28 mouse cellular contexts compared by ENCODE assay signal in genomic region chr9:39679280-39679679, GRCm38 (mm10). TPM values are rescaled to one million over a fixed set of nuclear protein-coding genes. Genes with fewer than 3 reads are reported as not detected.
DNase-seq lines count a peak whose midpoint lies in the region; ATAC-seq lines count a peak whose summit lies in the region.
"Had no signal": no experiment of that assay in that cellular context is flagged by ENCODE, and none has a peak within 500 bp of the region (broad histone marks: within the 10 kb centered on the region; RNA-seq: fewer than 3 reads in every experiment).

No protein-coding gene starts in this region.

- no peaks in the 10 kb centered on the region for H3K27me3 ChIP-seq in forebrain, embryonic 14.5 days (replicated peaks; ENCODE audit: control insufficient read depth, insufficient read depth, low read length)
- no peaks in the 10 kb centered on the region for H3K27me3 ChIP-seq in forebrain, embryonic 15.5 days
- no peaks in the 10 kb centered on the region for H3K27me3 ChIP-seq in midbrain, embryonic 14.5 days (ENCODE audit: control insufficient read depth, insufficient read depth, low read length)
- no peaks in the 10 kb centered on the region for H3K27me3 ChIP-seq in midbrain, embryonic 11.5 days (ENCODE audit: control insufficient read depth, insufficient read depth, low read length)
- H3K27me3 ChIP-seq: intestine, embryonic 15.5 days; neural tube, embryonic 13.5 days; stomach, embryonic 15.5 days had no signal

- H3K36me3 ChIP-seq in forebrain, embryonic 14.5 days (ENCODE audit: control insufficient read depth, insufficient read depth, low read length) = no peaks in the 10 kb centered on the region
- H3K36me3 ChIP-seq in forebrain, embryonic 15.5 days = no peaks in the 10 kb centered on the region
- H3K36me3 ChIP-seq in midbrain, embryonic 14.5 days (ENCODE audit: control insufficient read depth, insufficient read depth, low read length) = no peaks in the 10 kb centered on the region
- no peaks in the 10 kb centered on the region for H3K36me3 ChIP-seq in midbrain, embryonic 11.5 days (ENCODE audit: control insufficient read depth, insufficient read depth, low read length)
- H3K36me3 ChIP-seq: intestine, embryonic 15.5 days; neural tube, embryonic 13.5 days; stomach, embryonic 15.5 days had no signal

- DNase-seq in forebrain, embryonic 14.5 days (ENCODE audit: low spot score) = peak; percentile 13
- peak; percentile 51 for DNase-seq in midbrain, embryonic 14.5 days
- DNase-seq in midbrain, embryonic 11.5 days (ENCODE audit: low spot score, missing footprints) = no peak
- peak; percentile 1 for DNase-seq in NIH3T3 (ENCODE audit: low read depth)
- DNase-seq in testis, postnatal 14 days (ENCODE audit: low spot score) = no peak
- no peak for DNase-seq in ovary, postnatal 10 days (ENCODE audit: low spot score)
- DNase-seq: adrenal gland, adult 8-10 months; cerebellum, adult 11-12 months; cerebellum, postnatal 14 days; embryo, embryonic 11 days; gastrocnemius, postnatal 10 days; kidney, adult 9 months; kidney, postnatal 25 days; thymus, adult 2 months had no signal

- no peak overlapping the region for H3K4me2 ChIP-seq in forebrain, embryonic 14.5 days (ENCODE audit: low read length)
- no peak overlapping the region for H3K4me2 ChIP-seq in forebrain, embryonic 15.5 days (replicated peaks)
- no peak overlapping the region for H3K4me2 ChIP-seq in midbrain, embryonic 14.5 days (ENCODE audit: low read length)
- H3K4me2 ChIP-seq in midbrain, embryonic 11.5 days = no peak overlapping the region
- H3K4me2 ChIP-seq: intestine, embryonic 15.5 days; neural tube, embryonic 13.5 days; stomach, embryonic 15.5 days had no signal

- WGBS in forebrain, embryonic 14.5 days = 59% methylated on average over 2 of the region's 2 CpGs
- WGBS in forebrain, embryonic 15.5 days = 62% methylated on average over 2 of the region's 2 CpGs
- 61% methylated on average over 2 of the region's 2 CpGs for WGBS in midbrain, embryonic 14.5 days
- WGBS in midbrain, embryonic 11.5 days = 76% methylated on average over 2 of the region's 2 CpGs

- H3K4me3 ChIP-seq in forebrain, embryonic 14.5 days (ENCODE audit: low read depth, low read length) = no peak overlapping the region
- no peak overlapping the region for H3K4me3 ChIP-seq in forebrain, embryonic 15.5 days
- H3K4me3 ChIP-seq in midbrain, embryonic 14.5 days (replicated peaks; ENCODE audit: low read depth, low read length) = no peak overlapping the region
- no peak overlapping the region for H3K4me3 ChIP-seq in midbrain, embryonic 11.5 days (ENCODE audit: low read depth, low read length)
- H3K4me3 ChIP-seq: intestine, embryonic 15.5 days; neural tube, embryonic 13.5 days; stomach, embryonic 15.5 days had no signal

- no peak overlapping the region for H3K27ac ChIP-seq in forebrain, embryonic 14.5 days (ENCODE audit: low read depth, low read length)
- H3K27ac ChIP-seq in forebrain, embryonic 15.5 days (replicated peaks) = no peak overlapping the region
- no peak overlapping the region for H3K27ac ChIP-seq in midbrain, embryonic 14.5 days (replicated peaks; ENCODE audit: low read depth, low read length)
- H3K27ac ChIP-seq in midbrain, embryonic 11.5 days (ENCODE audit: low read depth, low read length) = no peak overlapping the region
- H3K27ac ChIP-seq: intestine, embryonic 15.5 days; liver, embryonic 14.5 days; neural tube, embryonic 13.5 days; stomach, embryonic 15.5 days had no signal

- H3K9me3 ChIP-seq in forebrain, embryonic 14.5 days (replicated peaks; ENCODE audit: control insufficient read depth, low read length) = no peaks in the 10 kb centered on the region
- no peaks in the 10 kb centered on the region for H3K9me3 ChIP-seq in forebrain, embryonic 15.5 days
- H3K9me3 ChIP-seq in midbrain, embryonic 14.5 days (ENCODE audit: control insufficient read depth, low read length) = no peaks in the 10 kb centered on the region
- H3K9me3 ChIP-seq in midbrain, embryonic 11.5 days (ENCODE audit: control insufficient read depth, low read length) = no peaks in the 10 kb centered on the region
- H3K9me3 ChIP-seq: intestine, embryonic 15.5 days; neural tube, embryonic 13.5 days; stomach, embryonic 15.5 days had no signal

- H3K4me1 ChIP-seq in forebrain, embryonic 14.5 days (ENCODE audit: control insufficient read depth, insufficient read depth, low read length) = no peaks in the 10 kb centered on the region
- no peaks in the 10 kb centered on the region for H3K4me1 ChIP-seq in forebrain, embryonic 15.5 days
- no peaks in the 10 kb centered on the region for H3K4me1 ChIP-seq in midbrain, embryonic 14.5 days (ENCODE audit: control insufficient read depth, insufficient read depth, low read length)
- H3K4me1 ChIP-seq in midbrain, embryonic 11.5 days (ENCODE audit: control insufficient read depth, insufficient read depth, low read length) = no peaks in the 10 kb centered on the region
- H3K4me1 ChIP-seq: intestine, embryonic 15.5 days; neural tube, embryonic 13.5 days; stomach, embryonic 15.5 days had no signal

- no peak for ATAC-seq in forebrain, embryonic 14.5 days
- ATAC-seq in forebrain, embryonic 15.5 days (replicated peaks) = no peak
- ATAC-seq in midbrain, embryonic 14.5 days (ENCODE audit: low FRiP score, low TSS enrichment) = no peak
- no peak for ATAC-seq in midbrain, embryonic 11.5 days (ENCODE audit: low FRiP score)
- peak; percentile 45 for ATAC-seq in megakaryocyte, adult 5-6 weeks (ENCODE audit: poor library complexity, severe bottlenecking)
- ATAC-seq: intestine, embryonic 15.5 days had no signal

- H3K9ac ChIP-seq in forebrain, embryonic 14.5 days (ENCODE audit: low read length) = no peak overlapping the region
- no peak overlapping the region for H3K9ac ChIP-seq in forebrain, embryonic 15.5 days (replicated peaks)
- H3K9ac ChIP-seq in midbrain, embryonic 14.5 days (replicated peaks; ENCODE audit: low read length) = no peak overlapping the region
- H3K9ac ChIP-seq in midbrain, embryonic 11.5 days (ENCODE audit: low read length) = no peak overlapping the region
- H3K9ac ChIP-seq: intestine, embryonic 15.5 days; liver, embryonic 14.5 days; neural tube, embryonic 13.5 days; stomach, embryonic 15.5 days had no signal

RNA-seq across cellular contexts. Expression of gene Olfr963, which starts 12.3 kb away (rescaled TPM):
- not detected in 2 replicates for polyA plus RNA-seq in forebrain, embryonic 14.5 days (2014; fragmentation: Nextera tagmentation; extraction: Ambion mirVana)
- polyA plus RNA-seq in forebrain, embryonic 15.5 days (2015; fragmentation: Nextera tagmentation; extraction: Ambion mirVana) = not detected in 2 replicates
- not detected in 2 replicates for polyA plus RNA-seq in midbrain, embryonic 14.5 days (2014; fragmentation: Nextera tagmentation; extraction: Ambion mirVana)
- not detected in 2 replicates for polyA plus RNA-seq in midbrain, embryonic 11.5 days (2014; fragmentation: Nextera tagmentation; extraction: Ambion mirVana)
- not detected in 2 replicates for total RNA-seq in megakaryocyte, adult 5-6 weeks (2015)
- total RNA-seq in megakaryocyte, adult 5-6 weeks (2017) = not detected in 2 replicates
- total RNA-seq: adrenal gland, adult 8-10 months; gastrocnemius, postnatal 10 days; layer of hippocampus, postnatal 10 days; MEL had no signal
- polyA plus RNA-seq: forebrain, embryonic 11.5 days; heart, embryonic 16.5 days; hindbrain, embryonic 11.5 days; intestine, embryonic 15.5 days; limb, embryonic 14.5 days; liver, embryonic 14.5 days; lung, embryonic 16.5 days; neural tube, embryonic 13.5 days; stomach, embryonic 15.5 days; thymus, adult 2 months; urinary bladder, adult 2 months had no signal

RNA-seq across cellular contexts. Expression of gene Olfr149, which starts 27.6 kb away (rescaled TPM):
- not detected in 2 replicates for polyA plus RNA-seq in forebrain, embryonic 14.5 days (2014; fragmentation: Nextera tagmentation; extraction: Ambion mirVana)
- not detected in 2 replicates for polyA plus RNA-seq in forebrain, embryonic 15.5 days (2015; fragmentation: Nextera tagmentation; extraction: Ambion mirVana)
- polyA plus RNA-seq in midbrain, embryonic 14.5 days (2014; fragmentation: Nextera tagmentation; extraction: Ambion mirVana) = 0.12 TPM in 1 of 2 replicates, not detected in the other
- 0.07 TPM in 1 of 2 replicates, not detected in the other for polyA plus RNA-seq in midbrain, embryonic 11.5 days (2014; fragmentation: Nextera tagmentation; extraction: Ambion mirVana)
- not detected in 2 replicates for total RNA-seq in megakaryocyte, adult 5-6 weeks (2015)
- total RNA-seq in megakaryocyte, adult 5-6 weeks (2017) = not detected in 2 replicates
- total RNA-seq: adrenal gland, adult 8-10 months; gastrocnemius, postnatal 10 days; layer of hippocampus, postnatal 10 days; MEL had no signal
- polyA plus RNA-seq: forebrain, embryonic 11.5 days; heart, embryonic 16.5 days; hindbrain, embryonic 11.5 days; intestine, embryonic 15.5 days; limb, embryonic 14.5 days; liver, embryonic 14.5 days; lung, embryonic 16.5 days; neural tube, embryonic 13.5 days; stomach, embryonic 15.5 days; thymus, adult 2 months; urinary bladder, adult 2 months had no signal

RNA-seq across cellular contexts. Expression of gene Olfr965, which starts 31.9 kb away (rescaled TPM):
- not detected in 2 replicates for polyA plus RNA-seq in forebrain, embryonic 14.5 days (2014; fragmentation: Nextera tagmentation; extraction: Ambion mirVana)
- polyA plus RNA-seq in forebrain, embryonic 15.5 days (2015; fragmentation: Nextera tagmentation; extraction: Ambion mirVana) = not detected in 2 replicates
- polyA plus RNA-seq in midbrain, embryonic 14.5 days (2014; fragmentation: Nextera tagmentation; extraction: Ambion mirVana) = not detected in 2 replicates
- not detected in 2 replicates for polyA plus RNA-seq in midbrain, embryonic 11.5 days (2014; fragmentation: Nextera tagmentation; extraction: Ambion mirVana)
- not detected in 2 replicates for total RNA-seq in megakaryocyte, adult 5-6 weeks (2015)
- total RNA-seq in megakaryocyte, adult 5-6 weeks (2017) = 1.5 TPM in 1 of 2 replicates, not detected in the other
- total RNA-seq: adrenal gland, adult 8-10 months; gastrocnemius, postnatal 10 days; layer of hippocampus, postnatal 10 days; MEL had no signal
- polyA plus RNA-seq: forebrain, embryonic 11.5 days; heart, embryonic 16.5 days; hindbrain, embryonic 11.5 days; intestine, embryonic 15.5 days; limb, embryonic 14.5 days; liver, embryonic 14.5 days; lung, embryonic 16.5 days; neural tube, embryonic 13.5 days; stomach, embryonic 15.5 days; thymus, adult 2 months; urinary bladder, adult 2 months had no signal

RNA-seq across cellular contexts. Expression of gene Olfr961, which starts 34.4 kb away (rescaled TPM):
- polyA plus RNA-seq in forebrain, embryonic 14.5 days (2014; fragmentation: Nextera tagmentation; extraction: Ambion mirVana) = not detected in 2 replicates
- polyA plus RNA-seq in forebrain, embryonic 15.5 days (2015; fragmentation: Nextera tagmentation; extraction: Ambion mirVana) = not detected in 2 replicates
- polyA plus RNA-seq in midbrain, embryonic 14.5 days (2014; fragmentation: Nextera tagmentation; extraction: Ambion mirVana) = not detected in 2 replicates
- not detected in 2 replicates for polyA plus RNA-seq in midbrain, embryonic 11.5 days (2014; fragmentation: Nextera tagmentation; extraction: Ambion mirVana)
- total RNA-seq in megakaryocyte, adult 5-6 weeks (2015) = 0.13 TPM in 1 of 2 replicates, not detected in the other
- not detected in 2 replicates for total RNA-seq in megakaryocyte, adult 5-6 weeks (2017)
- total RNA-seq: adrenal gland, adult 8-10 months; gastrocnemius, postnatal 10 days; layer of hippocampus, postnatal 10 days; MEL had no signal
- polyA plus RNA-seq: forebrain, embryonic 11.5 days; heart, embryonic 16.5 days; hindbrain, embryonic 11.5 days; intestine, embryonic 15.5 days; limb, embryonic 14.5 days; liver, embryonic 14.5 days; lung, embryonic 16.5 days; neural tube, embryonic 13.5 days; stomach, embryonic 15.5 days; thymus, adult 2 months; urinary bladder, adult 2 months had no signal

RNA-seq across cellular contexts. Expression of gene Olfr150, which starts 51.5 kb away (rescaled TPM):
- not detected in 2 replicates for polyA plus RNA-seq in forebrain, embryonic 14.5 days (2014; fragmentation: Nextera tagmentation; extraction: Ambion mirVana)
- not detected in 2 replicates for polyA plus RNA-seq in forebrain, embryonic 15.5 days (2015; fragmentation: Nextera tagmentation; extraction: Ambion mirVana)
- not detected in 2 replicates for polyA plus RNA-seq in midbrain, embryonic 14.5 days (2014; fragmentation: Nextera tagmentation; extraction: Ambion mirVana)
- polyA plus RNA-seq in midbrain, embryonic 11.5 days (2014; fragmentation: Nextera tagmentation; extraction: Ambion mirVana) = not detected in 2 replicates
- not detected in 2 replicates for total RNA-seq in megakaryocyte, adult 5-6 weeks (2015)
- total RNA-seq in megakaryocyte, adult 5-6 weeks (2017) = not detected in 2 replicates
- total RNA-seq: adrenal gland, adult 8-10 months; gastrocnemius, postnatal 10 days; layer of hippocampus, postnatal 10 days; MEL had no signal
- polyA plus RNA-seq: forebrain, embryonic 11.5 days; heart, embryonic 16.5 days; hindbrain, embryonic 11.5 days; intestine, embryonic 15.5 days; limb, embryonic 14.5 days; liver, embryonic 14.5 days; lung, embryonic 16.5 days; neural tube, embryonic 13.5 days; stomach, embryonic 15.5 days; thymus, adult 2 months; urinary bladder, adult 2 months had no signal

Comparison
In these comparisons a context has a peak if more than half of its experiments do, and no peak if none do; other contexts are left out.
1. DNase-seq: peak in forebrain, embryonic 14.5 days (single experiment), midbrain, embryonic 14.5 days (single experiment) and NIH3T3 (single experiment); none in midbrain, embryonic 11.5 days (single experiment), testis, postnatal 14 days (single experiment) and ovary, postnatal 10 days (single experiment).